Mouse (Mus musculus) right cerebral cortex, postnatal 25 days (tissue): ENCODE data around the gene Tex44.

Experiments used
- DNase-seq: peaks from one replicate; pipeline ENCODE4 v3.0.0; 2022

The Tex44 gene

GRCm38 (mm10) chr1:86426128-86426527 is at the start of gene Tex44, which contains the start of gene Nmur1:
Gene Tex44 (plus strand): TSS chr1:86426329.
Gene Nmur1 (minus strand): TSS chr1:86426228.
- no peak for DNase-seq

- no peak for DNase-seq
Measured at GRCm38 (mm10) chr1:86376354-86376753, 49.8 kb upstream of the Tex44 start.

DNA sequence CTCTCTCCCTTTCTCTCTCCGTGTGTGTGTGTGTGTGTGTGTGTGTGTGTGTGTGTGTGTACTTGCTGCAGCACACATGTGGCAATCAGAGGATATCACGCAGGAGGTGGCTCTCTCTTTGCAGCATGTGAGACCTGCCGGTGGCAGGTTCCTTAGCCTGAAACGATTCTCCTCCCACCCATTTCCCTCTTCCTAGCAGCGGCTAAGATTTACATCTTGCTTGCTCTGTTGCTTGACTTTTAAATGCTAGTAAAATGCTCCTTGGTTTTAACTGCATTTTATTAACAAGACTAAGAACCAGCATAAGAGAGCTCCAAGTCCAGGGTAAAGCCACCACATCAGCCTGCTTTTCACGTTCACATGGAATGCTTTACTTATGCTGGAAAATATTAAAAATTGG is 47.5 kb upstream of the Tex44 start:
- DNase-seq: no peak

- peak; percentile 23 for DNase-seq
Measured at GRCm38 (mm10) chr1:86379161-86379569, 47.0 kb upstream of the Tex44 start.

DNA sequence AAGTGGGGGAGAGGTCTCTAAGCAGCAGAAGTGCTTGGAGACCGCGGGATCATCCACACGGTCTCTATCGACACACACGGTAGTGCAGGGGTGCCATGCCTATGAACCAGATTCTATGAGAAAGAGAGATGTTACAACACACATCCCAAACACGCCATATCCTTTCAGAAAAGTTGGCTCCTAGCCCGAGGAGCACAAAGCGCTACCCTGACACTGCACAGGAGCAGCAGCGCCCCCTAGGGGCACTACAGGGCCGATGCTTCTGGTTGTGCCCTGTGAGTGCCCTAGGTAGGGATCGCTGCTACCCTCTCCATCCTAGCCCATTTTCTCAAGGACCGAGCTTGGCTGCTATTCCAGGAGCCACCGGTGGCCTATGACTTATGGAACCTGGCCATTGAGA is 45.1 kb upstream of the Tex44 start:
- DNase-seq: no peak

DNA sequence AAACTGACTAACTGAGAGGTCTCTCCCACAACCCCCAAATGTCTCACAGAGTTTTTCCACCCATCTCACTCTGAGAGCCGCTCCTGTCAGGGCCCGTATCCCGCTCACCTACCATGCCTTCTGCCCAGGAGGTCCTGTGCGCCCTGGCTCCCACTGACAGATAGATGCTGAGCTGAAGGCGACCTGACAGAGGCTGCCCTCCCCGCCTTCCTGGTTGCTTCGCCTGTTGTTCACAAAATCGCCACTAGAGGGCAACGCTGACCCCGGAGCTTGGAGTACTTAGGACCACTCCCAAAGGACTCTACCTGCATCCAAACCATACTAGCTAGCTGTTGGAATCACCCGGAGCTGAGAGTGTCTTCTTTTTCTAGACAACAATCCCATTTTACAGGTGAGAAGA is 36.9 kb upstream of the Tex44 start:
- peak; percentile 53 for DNase-seq

DNA sequence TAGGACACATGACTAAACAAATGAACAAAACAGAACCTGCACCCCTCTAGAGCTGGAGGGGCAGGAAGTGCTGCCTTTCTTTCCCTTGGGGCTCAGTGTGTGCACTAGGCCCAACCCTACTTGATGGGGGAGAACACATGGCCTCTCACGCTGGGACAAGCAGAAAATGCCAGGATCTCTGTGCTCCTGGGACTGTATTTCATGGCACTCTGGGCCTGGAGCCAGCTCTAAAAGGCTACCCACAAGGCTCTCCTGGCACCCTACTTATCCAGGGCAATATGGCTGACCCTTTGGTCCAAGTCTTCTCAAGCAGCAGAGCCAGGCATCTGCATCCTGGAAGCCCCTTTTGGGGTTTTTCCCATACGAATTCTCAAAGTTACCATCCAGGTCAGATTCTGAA is 34.7 kb upstream of the Tex44 start:
- no peak for DNase-seq

DNA sequence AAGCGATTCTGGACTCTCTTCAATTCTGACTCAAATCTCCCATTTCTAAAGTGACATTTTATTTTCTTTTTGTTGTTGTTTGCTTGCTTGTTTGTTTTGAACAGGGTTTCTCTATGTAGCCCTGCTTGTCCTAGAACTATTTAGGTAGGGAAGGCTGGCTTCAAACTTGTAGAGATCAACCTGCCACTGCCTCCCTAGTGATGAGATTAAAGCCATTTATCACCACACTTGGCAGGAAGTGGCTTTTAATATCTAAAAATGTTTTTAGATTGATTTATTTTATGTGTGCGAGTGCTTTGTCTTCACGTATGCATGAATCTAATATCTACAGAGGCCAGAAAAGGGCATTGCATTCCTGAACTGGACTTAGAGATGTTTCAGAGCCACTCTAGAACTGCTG is 32.9 kb upstream of the Tex44 start:
- no peak for DNase-seq

DNA sequence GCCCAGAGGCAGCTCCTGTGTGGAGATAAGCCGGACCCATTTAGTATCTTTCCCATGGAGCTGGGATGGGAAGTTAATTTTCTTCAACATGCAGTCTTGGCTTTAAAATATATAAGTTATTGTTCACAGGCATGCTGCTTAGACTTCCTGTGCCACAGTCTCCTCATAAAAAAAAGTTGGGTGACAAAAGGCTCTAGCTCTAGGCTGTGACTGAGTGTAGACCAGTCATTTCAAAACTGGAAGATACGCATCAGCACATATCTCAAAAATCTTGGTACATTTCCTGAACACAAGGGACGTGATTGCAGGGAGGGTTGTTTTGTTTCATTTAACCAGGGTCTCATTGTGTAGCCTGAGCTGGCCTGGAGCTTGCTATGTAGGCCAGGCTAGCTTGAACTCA is 31.9 kb upstream of the Tex44 start:
- no peak for DNase-seq

- no peak for DNase-seq
Measured at GRCm38 (mm10) chr1:86395897-86396296, 30.2 kb upstream of the Tex44 start.

- DNase-seq: no peak
Measured at GRCm38 (mm10) chr1:86397621-86398020, 28.5 kb upstream of the Tex44 start.

DNA sequence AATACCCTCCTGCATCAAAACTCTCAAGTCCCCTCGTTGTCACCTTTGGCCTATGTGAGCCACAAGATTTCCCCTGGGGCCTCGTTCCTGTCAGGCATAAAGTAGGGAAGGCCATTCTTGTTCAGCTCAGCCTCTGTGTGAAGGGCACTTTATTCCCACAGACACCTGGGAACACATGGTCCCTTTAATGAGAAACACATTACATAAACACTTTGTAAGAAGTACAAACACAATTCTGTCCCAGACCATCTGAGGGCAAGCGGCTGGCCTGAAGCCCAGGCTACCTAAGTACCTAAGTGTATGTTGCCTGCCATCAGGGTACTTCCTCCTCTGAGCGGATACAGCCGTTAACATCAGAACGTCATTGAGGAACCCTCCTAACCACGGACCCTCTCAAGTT is 27.9 kb upstream of the Tex44 start:
- DNase-seq: no peak

GRCm38 (mm10) chr1:86399322-86399721 is 26.8 kb upstream of the Tex44 start:
- DNase-seq: no peak

- DNase-seq: no peak
Measured at GRCm38 (mm10) chr1:86400096-86400754, 25.9 kb upstream of the Tex44 start.

- no peak for DNase-seq
Measured at GRCm38 (mm10) chr1:86404834-86405233, 21.3 kb upstream of the Tex44 start.

DNA sequence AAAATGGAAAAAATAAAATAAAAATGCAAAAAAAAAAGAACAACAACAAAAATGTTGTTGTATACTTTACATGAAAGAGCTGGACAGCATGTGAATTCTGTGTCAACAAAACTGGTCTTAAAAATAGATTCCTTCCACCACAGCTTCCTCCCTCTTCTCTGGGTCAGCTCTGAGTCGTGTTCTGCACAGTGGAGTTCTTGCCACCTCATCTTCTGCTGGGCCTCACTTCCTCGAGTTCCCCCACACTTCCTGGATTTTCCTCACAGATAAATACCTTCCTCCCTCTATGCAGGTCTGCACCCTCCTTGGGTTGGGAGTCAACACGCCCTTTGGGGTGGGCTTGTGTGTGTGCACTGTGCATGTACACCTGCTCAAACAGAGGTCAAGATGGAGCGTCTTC is 19.8 kb upstream of the Tex44 start:
- DNase-seq: no peak

DNA sequence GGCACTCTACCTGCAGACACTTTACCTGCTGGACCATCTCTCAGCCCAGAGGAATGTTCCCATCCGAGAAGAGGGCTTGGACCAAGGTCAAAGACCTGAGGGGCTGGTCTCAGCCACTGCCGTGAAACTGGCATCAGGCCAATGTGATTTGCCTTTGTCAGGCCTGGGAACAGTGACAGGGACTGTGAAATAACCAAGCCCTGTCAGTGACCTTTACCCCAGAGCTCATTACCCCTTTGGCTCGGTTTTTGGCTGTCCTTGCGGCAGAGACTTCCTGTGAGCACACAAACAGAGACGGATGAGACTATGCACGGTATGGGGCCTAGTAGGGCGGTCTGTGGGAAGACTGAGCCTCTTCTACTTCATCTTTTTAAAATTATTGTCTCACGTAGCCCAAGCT is 19.2 kb upstream of the Tex44 start:
- DNase-seq: no peak

- DNase-seq: no peak
Measured at GRCm38 (mm10) chr1:86408515-86408914, 17.6 kb upstream of the Tex44 start.

DNA sequence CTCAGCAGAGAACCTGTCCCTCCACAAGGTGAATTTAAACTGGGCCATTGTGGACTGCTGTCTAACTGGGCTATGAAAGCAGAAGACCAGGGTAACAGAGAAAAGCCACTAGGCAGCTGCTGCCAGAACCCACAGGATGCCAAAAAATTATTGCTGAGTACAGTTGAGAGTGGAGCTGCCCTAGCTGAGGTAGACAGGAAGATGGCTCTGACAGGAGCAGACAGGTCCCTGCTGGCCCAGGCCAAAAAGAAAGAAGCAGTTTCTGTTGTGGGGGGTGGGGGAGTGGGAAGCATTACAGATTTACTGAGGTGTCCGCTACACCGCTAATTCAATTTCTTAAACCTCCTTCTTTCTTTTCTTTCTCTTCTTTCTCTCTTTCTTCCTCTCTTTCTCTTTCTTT is 16.7 kb upstream of the Tex44 start:
- DNase-seq: no peak

DNA sequence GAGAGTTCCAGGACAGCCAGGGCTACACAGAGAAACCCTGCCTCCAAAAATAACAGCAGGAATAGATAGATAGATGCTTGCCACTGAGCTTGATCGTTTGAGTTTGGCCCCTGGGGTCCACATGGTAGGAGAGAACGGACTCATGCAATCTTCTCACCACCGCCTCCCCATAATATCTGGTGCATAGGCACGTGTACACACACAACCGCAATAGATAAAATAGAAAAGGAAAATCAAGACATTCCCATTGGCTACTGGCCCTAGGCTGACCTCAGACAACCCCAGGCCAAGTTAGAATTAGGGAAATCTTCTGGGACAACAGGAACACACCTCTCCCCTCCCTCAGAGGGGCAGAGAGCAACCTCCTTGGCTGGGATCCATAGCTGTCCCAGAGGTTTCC is 11.4 kb upstream of the Tex44 start:
- no peak for DNase-seq

DNA sequence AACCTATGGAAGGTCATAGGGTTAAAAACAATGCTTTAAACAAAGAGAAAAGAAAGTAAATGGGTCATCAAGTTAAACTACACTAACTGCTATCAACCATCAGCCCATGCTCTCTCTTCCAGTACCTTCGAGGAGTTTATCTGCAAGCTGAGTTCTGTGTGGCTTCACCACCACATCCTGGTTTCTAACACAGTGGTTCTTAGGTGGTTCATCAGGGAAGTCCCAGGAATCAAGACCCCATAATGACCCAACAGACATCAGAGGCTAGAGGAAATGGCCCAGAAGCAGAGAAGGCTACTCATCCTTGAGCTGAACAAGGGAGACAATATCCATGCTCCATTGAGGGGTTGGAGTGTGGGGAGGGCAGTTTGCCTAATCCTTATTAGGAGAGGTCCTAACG is 11.0 kb upstream of the Tex44 start:
- DNase-seq: no peak

- no peak for DNase-seq
Measured at GRCm38 (mm10) chr1:86415612-86416184, 10.4 kb upstream of the Tex44 start.

DNA sequence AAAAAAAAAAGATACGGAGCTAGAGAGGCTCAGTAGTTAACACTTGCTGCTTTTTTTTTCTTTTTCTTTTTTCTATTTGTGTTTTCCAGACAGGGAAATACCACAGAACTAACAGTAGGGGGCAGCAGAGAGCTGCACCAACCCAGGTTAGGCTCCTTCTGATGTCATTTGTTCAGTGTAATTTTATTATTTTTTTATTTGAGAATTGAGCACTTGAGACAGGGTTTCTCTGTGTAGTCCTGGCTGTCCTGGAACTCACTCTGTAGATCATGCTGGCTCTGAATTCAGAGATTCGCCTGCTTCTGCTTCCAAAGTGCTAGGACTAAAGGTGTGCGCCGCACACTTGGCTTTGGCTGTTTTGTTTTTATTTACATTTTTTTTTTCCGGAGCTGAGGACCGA is 9.8 kb upstream of the Tex44 start:
- DNase-seq: no peak

- no peak for DNase-seq
Measured at GRCm38 (mm10) chr1:86421007-86421406, 5.1 kb upstream of the Tex44 start.

DNA sequence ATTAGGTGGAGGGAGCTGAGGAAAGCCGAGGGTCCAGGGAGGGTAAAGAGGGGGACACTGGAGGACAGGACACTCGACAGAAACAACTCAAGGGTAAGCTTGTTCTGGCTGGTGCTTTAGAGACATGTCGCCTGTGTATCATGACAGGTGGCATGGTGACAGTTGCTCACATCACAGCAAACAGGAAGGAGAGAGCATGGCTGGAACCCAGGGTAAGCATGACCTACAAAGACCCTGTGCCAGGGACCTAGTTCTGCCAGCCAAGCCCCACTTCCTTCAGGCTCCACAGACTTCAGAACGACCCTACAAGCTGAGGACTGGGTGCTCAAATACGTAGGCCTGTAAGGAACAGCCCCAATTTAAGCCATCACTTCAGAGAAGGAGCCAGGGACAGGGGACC is 2.2 kb upstream of the Tex44 start:
- no peak for DNase-seq
